Mouse (Mus musculus) lung, postnatal 0 days (tissue): Measurements from ENCODE around the gene Tmem56. TPM values are rescaled to one million over a fixed set of nuclear protein-coding genes. Genes with fewer than 3 reads are reported as not detected.

Source experiments
- ATAC-seq: fragments of 200-750 bp; cut with Nextera tagmentation; 2 replicates; pipeline ENCODE4 v1.8.0; 2017; ENCODE audit warnings: moderate library complexity
- DNase-seq: peaks from one replicate; pipeline ENCODE4 v3.0.0-alpha.2; 2016; ENCODE audit warnings: low spot score
- H3K27ac ChIP-seq: fragments of 300-500 bp; sonication (generic); 2 replicates; pipeline ENCODE4 v1.5.1; 2014; ENCODE audit warnings: antibody characterized with exemption, mild to moderate bottlenecking, low read length, mixed read lengths
- H3K27me3 ChIP-seq: fragments of 300-500 bp; sonication (generic); replicated peaks from 2 replicates; pipeline ENCODE4 v1.6.1; 2014; ENCODE audit warnings: low read length, mixed read lengths; ENCODE audit not compliant: insufficient read depth
- H3K36me3 ChIP-seq: fragments of 300-500 bp; sonication (generic); 2 replicates; pipeline ENCODE4 v1.6.1; 2014; ENCODE audit warnings: low read length, mixed read lengths; ENCODE audit not compliant: insufficient read depth
- H3K4me1 ChIP-seq: fragments of 300-500 bp; sonication (generic); 2 replicates; pipeline ENCODE4 v1.6.1; 2014; ENCODE audit warnings: antibody characterized with exemption, low read depth, low read length, mixed read lengths; ENCODE audit not compliant: insufficient read depth
- H3K4me2 ChIP-seq: fragments of 300-500 bp; sonication (generic); replicated peaks from 2 replicates; pipeline ENCODE4 v1.6.1; 2014; ENCODE audit warnings: low read depth, mild to moderate bottlenecking, low read length, moderate library complexity, mixed read lengths
- H3K4me3 ChIP-seq: fragments of 300-500 bp; sonication (generic); 2 replicates; pipeline ENCODE4 v1.5.1; 2014; ENCODE audit warnings: low read depth, low read length
- H3K9ac ChIP-seq: fragments of 300-500 bp; sonication (generic); replicated peaks from 2 replicates; pipeline ENCODE4 v1.6.1; 2014; ENCODE audit warnings: low read depth, mild to moderate bottlenecking
- H3K9me3 ChIP-seq: fragments of 300-500 bp; sonication (generic); 2 replicates; pipeline ENCODE4 v1.6.1; 2016; ENCODE audit warnings: low read length, mixed read lengths
- CTCF ChIP-seq: IDR thresholded peaks from 2 replicates; pipeline ENCODE4 v1.5.1; 2016; ENCODE audit warnings: antibody characterized with exemption, mild to moderate bottlenecking
- EP300 ChIP-seq: IDR thresholded peaks from 2 replicates; pipeline ENCODE4 v1.6.1; 2016; ENCODE audit warnings: antibody characterized with exemption, mild to moderate bottlenecking, control low read depth
- WGBS: fragments of 180-500 bp; shearing (Covaris S2); extraction: QIAGEN DNeasy Blood & Tissue Kit; methylation state at CpG from one replicate; pipeline ENCODE4 v1.1.7; 2014; 5-methylcytosine and 5-hydroxymethylcytosine counted together
- polyA plus RNA-seq: library from polyadenylated mRNA; unstranded; fragments of >200 nt; fragmentation: Nextera tagmentation; extraction: Ambion mirVana; gene quantifications from 2 replicates; pipeline ENCODE4 v1.2.1, GENCODE M21; 2015

Tmem56 gene
- polyA plus RNA-seq, 1 experiment from 2014 or later = 1.5 TPM

GRCm38 (mm10) chr3:121272577-121272976 is 10.3 kb downstream of the Tmem56 start:
- no peaks in the 10 kb centered on the region for H3K9me3 ChIP-seq
- H3K4me2 ChIP-seq = no peak overlapping the region
- 78% methylated on average over 2 of the region's 2 CpGs for WGBS
- no peak for ATAC-seq
- H3K36me3 ChIP-seq = no peaks in the 10 kb centered on the region
- H3K27me3 ChIP-seq = no peaks in the 10 kb centered on the region
- no peak overlapping the region for H3K9ac ChIP-seq
- no peak overlapping the region for H3K4me3 ChIP-seq
- no peak overlapping the region for H3K27ac ChIP-seq
- no peak for DNase-seq
- TF ChIP-seq EP300 (no peak), CTCF (no peak)
- H3K4me1 ChIP-seq = no peaks in the 10 kb centered on the region

GRCm38 (mm10) chr3:121267283-121267682 is 15.6 kb downstream of the Tmem56 start:
- Histone ChIP-seq H3K4me1 (no peaks in the 10 kb centered on the region; the same call in 1 of the 2 replicates), H3K36me3 (no peaks in the 10 kb centered on the region), H3K9ac (no peak overlapping the region), H3K4me2 (no peak overlapping the region), H3K27me3 (peaks cover 11% of the 10 kb centered on the region), H3K27ac (no peak overlapping the region), H3K9me3 (no peaks in the 10 kb centered on the region), H3K4me3 (no peak overlapping the region)
- 79% methylated on average over 5 of the region's 5 CpGs for WGBS
- no peak for TF ChIP-seq CTCF
- no peak for TF ChIP-seq EP300
- DNase-seq = no peak
- ATAC-seq = no peak

- Histone ChIP-seq H3K9me3 (no peaks in the 10 kb centered on the region), H3K27me3 (peaks cover 31% of the 10 kb centered on the region), H3K9ac (no peak overlapping the region), H3K4me3 (no peak overlapping the region), H3K36me3 (no peaks in the 10 kb centered on the region), H3K27ac (no peak overlapping the region), H3K4me1 (peaks cover under 1% of the 10 kb centered on the region; the same call in 1 of the 2 replicates), H3K4me2 (no peak overlapping the region)
- TF ChIP-seq CTCF (no peak), EP300 (no peak)
- ATAC-seq (no peak), DNase-seq (no peak)
- 46% methylated on average over 6 of the region's 6 CpGs for WGBS
Observed at GRCm38 (mm10) chr3:121264242-121264641, 18.7 kb downstream of the Tmem56 start.

GRCm38 (mm10) chr3:121263205-121263548 is 19.7 kb downstream of the Tmem56 start:
- no peaks in the 10 kb centered on the region for H3K9me3 ChIP-seq
- 2% methylated on average over 20 of the region's 20 CpGs for WGBS
- no peak overlapping the region for H3K27ac ChIP-seq
- H3K9ac ChIP-seq = no peak overlapping the region
- peaks cover 31% of the 10 kb centered on the region for H3K27me3 ChIP-seq
- H3K36me3 ChIP-seq = no peaks in the 10 kb centered on the region
- DNase-seq (peak; percentile 66), ATAC-seq (peak; percentile 37)
- H3K4me2 ChIP-seq = peak overlapping the region; percentile 97
- peak overlapping the region; percentile 58 for H3K4me3 ChIP-seq
- TF ChIP-seq CTCF (no peak), EP300 (no peak)
- peaks cover 3% of the 10 kb centered on the region; the same call in 1 of the 2 replicates for H3K4me1 ChIP-seq

GRCm38 (mm10) chr3:121262521-121263204 is 20.2 kb downstream of the Tmem56 start:
- H3K4me3 ChIP-seq = peak overlapping the region; percentile 58
- peak; percentile 91 for ATAC-seq
- H3K36me3 ChIP-seq = no peaks in the 10 kb centered on the region
- peaks cover 31% of the 10 kb centered on the region for H3K27me3 ChIP-seq
- H3K9ac ChIP-seq = 0 out of 2 replicates have a peak overlapping the region, but pooled peaks have one; percentile 3
- peaks cover 3% of the 10 kb centered on the region; the same call in 1 of the 2 replicates for H3K4me1 ChIP-seq
- 0 out of 2 replicates have a peak overlapping the region, but pooled peaks have one; percentile 14 for H3K27ac ChIP-seq
- peak; percentile 67 for DNase-seq
- 4% methylated on average over 42 of the region's 97 CpGs for WGBS
- peak overlapping the region; percentile 97 for H3K4me2 ChIP-seq
- no peak for TF ChIP-seq CTCF
- TF ChIP-seq EP300 = no peak
- no peaks in the 10 kb centered on the region for H3K9me3 ChIP-seq

- Histone ChIP-seq H3K9me3 (no peaks in the 10 kb centered on the region), H3K36me3 (no peaks in the 10 kb centered on the region), H3K4me3 (peak overlapping the region; percentile 58), H3K27me3 (peaks cover 31% of the 10 kb centered on the region), H3K4me2 (peak overlapping the region; percentile 97), H3K9ac (0 out of 2 replicates have a peak overlapping the region, but pooled peaks have one; percentile 3), H3K27ac (no peak overlapping the region), H3K4me1 (peaks cover 3% of the 10 kb centered on the region; the same call in 1 of the 2 replicates)
- TF ChIP-seq EP300 (no peak), CTCF (no peak)
- DNase-seq (no peak), ATAC-seq (no peak)
- WGBS = 9% methylated on average over 19 of the region's 21 CpGs
Observed at GRCm38 (mm10) chr3:121261939-121262520, 20.9 kb downstream of the Tmem56 start.
